Mouse (Mus musculus): Measurements from ENCODE around the gene Zscan20.
"Not testable (repeated sequence)": the region's sequence is repeated elsewhere in the genome, so short reads cannot be mapped to it uniquely, and the experiment has no call there.

Zscan20 gene

GRCm38 (mm10) chr4:128613326-128613725, 3.4 kb upstream of the Zscan20 start:
- peak; percentile 82 for DNase-seq (ENCODE audit: low read depth)

- peak; percentile 18 for DNase-seq (ENCODE audit: low read depth)
These were observed 1.8 kb upstream of the Zscan20 start for GRCm38 (mm10) chr4:128611726-128612125.

GRCm38 (mm10) chr4:128610706-128611105, 808 bp upstream of the Zscan20 start:
- DNase-seq (ENCODE audit: low read depth), result no peak

- DNase-seq (ENCODE audit: low read depth), result peak; percentile 51
These were observed 498 bp downstream of the Zscan20 start for GRCm38 (mm10) chr4:128609276-128609924.

- DNase-seq (ENCODE audit: low read depth), result no peak
These were observed 2.2 kb downstream of the Zscan20 start for GRCm38 (mm10) chr4:128607661-128608060.

GRCm38 (mm10) chr4:128606586-128606985, 3.3 kb downstream of the Zscan20 start:
- DNase-seq (ENCODE audit: low read depth), result no peak

- DNase-seq (ENCODE audit: low read depth), result no peak
These were observed 11.9 kb downstream of the Zscan20 start for GRCm38 (mm10) chr4:128597801-128598560.

- DNase-seq (ENCODE audit: low read depth), result peak; percentile 47
These were observed 15.8 kb downstream of the Zscan20 start for GRCm38 (mm10) chr4:128594062-128594461.

- no peak for DNase-seq (ENCODE audit: low read depth)
These were observed 16.6 kb downstream of the Zscan20 start for GRCm38 (mm10) chr4:128593286-128593685.

- peak; percentile 56 for DNase-seq (ENCODE audit: low read depth)
These were observed 30.7 kb downstream of the Zscan20 start for GRCm38 (mm10) chr4:128579182-128579581.

- no peak for DNase-seq (ENCODE audit: low read depth)
These were observed 34.1 kb downstream of the Zscan20 start for GRCm38 (mm10) chr4:128575811-128576210.

- DNase-seq (ENCODE audit: low read depth), result no peak
These were observed 49.6 kb downstream of the Zscan20 start for GRCm38 (mm10) chr4:128560327-128560726.

- DNase-seq (ENCODE audit: low read depth), result no peak
These were observed 55.7 kb downstream of the Zscan20 start for GRCm38 (mm10) chr4:128554198-128554597.

GRCm38 (mm10) chr4:128550756-128551155, 59.1 kb downstream of the Zscan20 start:
- no peak for DNase-seq (ENCODE audit: low read depth)

- not testable (repeated sequence) for DNase-seq (ENCODE audit: low read depth)
These were observed 65.9 kb downstream of the Zscan20 start for GRCm38 (mm10) chr4:128543956-128544486.

GRCm38 (mm10) chr4:128543378-128543777, 66.5 kb downstream of the Zscan20 start:
- peak; percentile 11 for DNase-seq (ENCODE audit: low read depth)

Data from induced T-regulatory cell, adult 2 months (primary cell).